Mouse (Mus musculus) limb, embryonic 15.5 days (tissue): ENCODE measurements around the gene 4933415A04Rik. TPM values are rescaled to one million over a fixed set of nuclear protein-coding genes. Genes with fewer than 3 reads are reported as not detected.

Experiments used
- ATAC-seq: fragments of 200-750 bp; cut with Nextera tagmentation; 2 replicates; pipeline ENCODE4 v1.8.0; 2017; ENCODE audit warnings: low read depth, moderate TSS enrichment; ENCODE audit not compliant: insufficient number of reproducible peaks, low FRiP score, low TSS enrichment
- H3K27ac ChIP-seq: fragments of 300-500 bp; sonication (generic); 2 replicates; pipeline ENCODE4 v1.5.1; 2015; ENCODE audit warnings: moderate library complexity, mild to moderate bottlenecking, inconsistent platforms
- H3K27me3 ChIP-seq: fragments of 300-500 bp; sonication (generic); 2 replicates; pipeline ENCODE4 v1.6.1; 2015; ENCODE audit warnings: inconsistent platforms
- H3K36me3 ChIP-seq: fragments of 300-500 bp; sonication (generic); 2 replicates; pipeline ENCODE4 v1.6.1; 2015; ENCODE audit warnings: inconsistent platforms
- H3K4me1 ChIP-seq: fragments of 300-500 bp; sonication (generic); 2 replicates; pipeline ENCODE4 v1.6.1; 2015; ENCODE audit warnings: inconsistent platforms
- H3K4me2 ChIP-seq: fragments of 300-500 bp; sonication (generic); 2 replicates; pipeline ENCODE4 v1.6.1; 2015; ENCODE audit warnings: mild to moderate bottlenecking, inconsistent platforms
- H3K4me3 ChIP-seq: fragments of 300-500 bp; sonication (generic); 2 replicates; pipeline ENCODE4 v1.5.1; 2015; ENCODE audit warnings: mild to moderate bottlenecking, inconsistent platforms
- H3K9ac ChIP-seq: fragments of 300-500 bp; sonication (generic); 2 replicates; pipeline ENCODE4 v1.6.1; 2015; ENCODE audit warnings: inconsistent platforms
- H3K9me3 ChIP-seq: fragments of 300-500 bp; sonication (generic); 2 replicates; pipeline ENCODE4 v1.6.1; 2016; ENCODE audit warnings: inconsistent platforms
- WGBS: fragments of 180-500 bp; shearing (Covaris S2); methylation state at CpG from one replicate; pipeline ENCODE4 v1.1.7; 2015; 5-methylcytosine and 5-hydroxymethylcytosine counted together
- polyA plus RNA-seq: library from polyadenylated mRNA; unstranded; fragments of >200 nt; fragmentation: Nextera tagmentation; extraction: Ambion mirVana; gene quantifications from 2 replicates; pipeline ENCODE4 v1.2.1, GENCODE M21; 2015

Gene 4933415A04Rik
- 2.2 and 2.8 TPM in 2 replicates for polyA plus RNA-seq

- no peak for ATAC-seq
- 72% methylated on average over 7 of the region's 7 CpGs for WGBS
- Histone ChIP-seq H3K9me3 (no peaks in the 10 kb centered on the region), H3K4me2 (no peak within 1 kb of the TSS), H3K4me1 (no peaks in the 10 kb centered on the region), H3K27ac (no peak within 1 kb of the TSS), H3K9ac (no peak within 1 kb of the TSS), H3K36me3 (peaks cover 34% of the 10 kb centered on the region), H3K27me3 (no peaks in the 10 kb centered on the region), H3K4me3 (no peak within 1 kb of the TSS)
Observed at GRCm38 (mm10) chr11:43586324-43587090, at the start of gene 4933415A04Rik. 4933415A04Rik (plus strand) TSS chr11:43587040.

GRCm38 (mm10) chr11:43537074-43537473 lies 49.8 kb upstream of the 4933415A04Rik start:
- WGBS: 70% methylated on average over 6 of the region's 6 CpGs
- Histone ChIP-seq H3K36me3 (peaks cover 7% of the 10 kb centered on the region), H3K9ac (no peak overlapping the region), H3K4me3 (no peak overlapping the region), H3K27ac (no peak overlapping the region), H3K9me3 (no peaks in the 10 kb centered on the region), H3K4me2 (no peak overlapping the region), H3K4me1 (0 out of 2 replicates have a peak, but pooled peaks cover 3% of the 10 kb centered on the region), H3K27me3 (no peaks in the 10 kb centered on the region)
- ATAC-seq: no peak

GRCm38 (mm10) chr11:43539863-43540262 lies 47.0 kb upstream of the 4933415A04Rik start:
- no peak overlapping the region for H3K9ac ChIP-seq
- ATAC-seq: no peak
- H3K36me3 ChIP-seq: no peaks in the 10 kb centered on the region; the same call in none of the 2 replicates
- no peaks in the 10 kb centered on the region for H3K9me3 ChIP-seq
- H3K4me2 ChIP-seq: no peak overlapping the region
- WGBS: 14% methylated on average over 6 of the region's 6 CpGs
- 0 out of 2 replicates have a peak, but pooled peaks cover 3% of the 10 kb centered on the region for H3K4me1 ChIP-seq
- H3K27ac ChIP-seq: no peak overlapping the region
- H3K27me3 ChIP-seq: no peaks in the 10 kb centered on the region
- H3K4me3 ChIP-seq: no peak overlapping the region

- Histone ChIP-seq H3K4me1 (peaks cover 14% of the 10 kb centered on the region), H3K36me3 (0 out of 2 replicates have a peak, but pooled peaks cover 3% of the 10 kb centered on the region), H3K27me3 (no peaks in the 10 kb centered on the region), H3K4me3 (no peak overlapping the region), H3K9ac (no peak overlapping the region), H3K4me2 (no peak overlapping the region), H3K27ac (no peak overlapping the region), H3K9me3 (no peaks in the 10 kb centered on the region)
- WGBS: 86% methylated on average over 15 of the region's 15 CpGs
- no peak for ATAC-seq
Observed at GRCm38 (mm10) chr11:43543711-43544466, 43.0 kb upstream of the 4933415A04Rik start.

DNA sequence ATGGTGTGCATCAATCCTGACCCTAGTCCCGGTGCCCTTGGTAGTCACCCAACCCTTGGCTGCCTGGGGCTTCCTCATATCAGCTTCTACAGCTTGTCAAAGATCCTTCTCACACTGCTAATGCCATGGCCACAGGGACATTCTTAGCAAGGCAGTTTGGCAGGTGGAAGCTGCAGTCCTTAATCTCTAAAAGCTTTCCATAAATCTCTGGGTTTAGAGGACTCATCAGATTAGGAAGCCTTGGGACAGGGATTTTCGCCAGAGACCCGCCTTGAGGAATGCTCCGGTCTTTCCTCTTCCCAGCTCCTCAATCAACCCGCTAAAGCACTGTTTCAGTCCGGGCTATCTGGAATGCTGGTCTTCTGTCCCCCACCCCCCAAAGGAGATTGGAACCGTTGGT lies 42.0 kb upstream of the 4933415A04Rik start:
- H3K4me3 ChIP-seq: no peak overlapping the region
- H3K4me2 ChIP-seq: no peak overlapping the region
- 0 out of 2 replicates have a peak, but pooled peaks cover 3% of the 10 kb centered on the region for H3K36me3 ChIP-seq
- 77% methylated on average over 7 of the region's 7 CpGs for WGBS
- no peaks in the 10 kb centered on the region for H3K9me3 ChIP-seq
- H3K4me1 ChIP-seq: peaks cover 18% of the 10 kb centered on the region
- ATAC-seq: no peak
- H3K27me3 ChIP-seq: no peaks in the 10 kb centered on the region
- H3K27ac ChIP-seq: no peak overlapping the region
- no peak overlapping the region for H3K9ac ChIP-seq

- Histone ChIP-seq H3K4me3 (no peak overlapping the region), H3K9me3 (no peaks in the 10 kb centered on the region), H3K27ac (no peak overlapping the region), H3K4me2 (no peak overlapping the region), H3K27me3 (no peaks in the 10 kb centered on the region), H3K9ac (no peak overlapping the region), H3K4me1 (peaks cover 18% of the 10 kb centered on the region), H3K36me3 (0 out of 2 replicates have a peak, but pooled peaks cover 3% of the 10 kb centered on the region)
- ATAC-seq: no peak
- WGBS: 55% methylated on average over 16 of the region's 16 CpGs
Observed at GRCm38 (mm10) chr11:43545873-43546475, 40.9 kb upstream of the 4933415A04Rik start.

DNA sequence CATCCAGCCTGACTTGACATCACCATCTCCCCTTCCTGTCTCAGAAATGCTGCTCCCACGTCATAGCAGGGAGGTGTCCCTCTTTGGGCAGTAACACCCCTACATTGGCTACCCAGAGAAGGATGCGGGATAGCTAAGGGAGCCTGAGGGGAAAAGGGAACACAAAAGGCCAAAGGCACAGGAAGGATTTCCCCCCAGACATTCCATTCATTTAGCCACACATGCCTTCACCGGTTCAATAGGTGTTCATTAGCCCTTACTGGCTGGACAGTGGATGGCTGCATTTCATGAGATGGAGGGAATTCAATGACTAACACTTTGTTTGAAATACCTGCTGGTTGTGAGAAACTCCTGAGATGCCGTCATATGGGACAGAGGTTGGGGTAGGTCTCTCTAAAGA lies 40.2 kb upstream of the 4933415A04Rik start:
- no peaks in the 10 kb centered on the region for H3K9me3 ChIP-seq
- H3K9ac ChIP-seq: no peak overlapping the region
- WGBS: 74% methylated on average over 4 of the region's 4 CpGs
- H3K4me3 ChIP-seq: no peak overlapping the region
- ATAC-seq: no peak
- no peak overlapping the region for H3K4me2 ChIP-seq
- H3K4me1 ChIP-seq: peaks cover 18% of the 10 kb centered on the region
- H3K27ac ChIP-seq: no peak overlapping the region
- H3K36me3 ChIP-seq: 0 out of 2 replicates have a peak, but pooled peaks cover 3% of the 10 kb centered on the region
- no peaks in the 10 kb centered on the region for H3K27me3 ChIP-seq

DNA sequence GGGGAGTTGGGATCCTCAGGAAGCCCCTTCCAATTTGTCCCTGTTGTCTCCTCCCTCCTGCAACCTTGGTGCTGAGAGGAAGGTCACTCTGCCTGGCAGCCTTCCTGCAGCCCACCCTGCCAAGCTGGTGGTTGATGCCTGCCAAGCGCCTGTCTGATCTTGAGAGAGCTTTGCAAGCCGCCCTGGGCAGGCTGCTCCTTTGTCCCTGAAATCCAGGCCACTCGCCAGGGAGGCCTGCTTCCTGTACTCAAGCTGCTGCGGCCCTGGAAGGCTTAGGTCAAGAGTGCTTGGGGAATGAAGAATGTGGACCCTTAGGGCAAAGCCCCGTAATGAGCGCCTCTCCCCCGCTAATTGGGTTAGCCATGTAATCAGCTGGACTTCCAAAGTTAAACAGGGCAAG lies 38.7 kb upstream of the 4933415A04Rik start:
- Histone ChIP-seq H3K27me3 (no peaks in the 10 kb centered on the region), H3K36me3 (0 out of 2 replicates have a peak, but pooled peaks cover 3% of the 10 kb centered on the region), H3K4me1 (peaks cover 18% of the 10 kb centered on the region), H3K4me3 (no peak overlapping the region), H3K4me2 (no peak overlapping the region), H3K9me3 (no peaks in the 10 kb centered on the region), H3K9ac (no peak overlapping the region), H3K27ac (peak overlapping the region; percentile 43)
- WGBS: 26% methylated on average over 7 of the region's 7 CpGs
- no peak for ATAC-seq

GRCm38 (mm10) chr11:43548657-43549435 lies 38.0 kb upstream of the 4933415A04Rik start:
- H3K4me3 ChIP-seq: no peak overlapping the region
- no peaks in the 10 kb centered on the region for H3K27me3 ChIP-seq
- H3K4me1 ChIP-seq: peaks cover 18% of the 10 kb centered on the region
- H3K9me3 ChIP-seq: no peaks in the 10 kb centered on the region
- H3K4me2 ChIP-seq: no peak overlapping the region
- WGBS: 61% methylated on average over 12 of the region's 12 CpGs
- 0 out of 2 replicates have a peak, but pooled peaks cover 3% of the 10 kb centered on the region for H3K36me3 ChIP-seq
- peak overlapping the region; percentile 43 for H3K27ac ChIP-seq
- no peak overlapping the region for H3K9ac ChIP-seq
- no peak for ATAC-seq

- H3K27ac ChIP-seq: 0 out of 2 replicates have a peak overlapping the region, but pooled peaks have one; percentile 7
- ATAC-seq: 0 out of 2 replicates have a peak, but pooled peaks have one; percentile 27
- whole genome bisulfite sequencing: 49% methylated on average over 11 of the region's 11 CpGs
Observed at GRCm38 (mm10) chr11:43549701-43550100, 37.1 kb upstream of the 4933415A04Rik start.

GRCm38 (mm10) chr11:43551756-43552155 lies 35.1 kb upstream of the 4933415A04Rik start:
- H3K4me2 ChIP-seq: no peak overlapping the region
- 71% methylated on average over 3 of the region's 3 CpGs for WGBS
- H3K9me3 ChIP-seq: no peaks in the 10 kb centered on the region
- peaks cover 18% of the 10 kb centered on the region for H3K4me1 ChIP-seq
- H3K36me3 ChIP-seq: peaks cover 3% of the 10 kb centered on the region; the same call in 1 of the 2 replicates
- no peak overlapping the region for H3K4me3 ChIP-seq
- no peak overlapping the region for H3K9ac ChIP-seq
- no peak for ATAC-seq
- H3K27me3 ChIP-seq: no peaks in the 10 kb centered on the region
- no peak overlapping the region for H3K27ac ChIP-seq

More at GRCm38 (mm10) chr11:43549701-43550100, 37.1 kb upstream of the 4933415A04Rik start:
- Histone ChIP-seq H3K27me3 (no peaks in the 10 kb centered on the region), H3K4me2 (no peak overlapping the region), H3K4me3 (no peak overlapping the region), H3K9ac (no peak overlapping the region), H3K4me1 (peaks cover 18% of the 10 kb centered on the region), H3K36me3 (0 out of 2 replicates have a peak, but pooled peaks cover 3% of the 10 kb centered on the region), H3K9me3 (no peaks in the 10 kb centered on the region)
